Mouse (Mus musculus) embryonic fibroblast, embryonic 13.5 days (primary cell): ENCODE measurements around the gene Umad1. TPM values are rescaled to one million over a fixed set of nuclear protein-coding genes. Genes with fewer than 3 reads are reported as not detected.

Source experiments
- H3K27ac ChIP-seq: 2 replicates; pipeline ENCODE4 v1.5.1; 2012; ENCODE audit warnings: low read length, control low read depth, inconsistent platforms; ENCODE audit not compliant: insufficient read depth
- H3K4me1 ChIP-seq: 2 replicates; pipeline ENCODE4 v1.6.1; 2011; ENCODE audit warnings: low read length; ENCODE audit not compliant: control insufficient read depth, insufficient read depth
- H3K4me3 ChIP-seq: 2 replicates; pipeline ENCODE4 v1.5.1; 2011; ENCODE audit warnings: mild to moderate bottlenecking, control low read depth, low read length; ENCODE audit not compliant: insufficient read depth
- CTCF ChIP-seq: IDR thresholded peaks from 2 replicates; pipeline ENCODE4 v1.5.1; 2011; ENCODE audit warnings: mild to moderate bottlenecking, control low read depth, low read length, moderate library complexity, borderline replicate concordance; ENCODE audit not compliant: insufficient read depth
- POLR2A ChIP-seq: IDR thresholded peaks from 2 replicates; pipeline ENCODE4 v1.6.1; 2011; ENCODE audit warnings: low read depth, mild to moderate bottlenecking, control low read depth, low read length, moderate library complexity
- polyA plus RNA-seq: library from polyadenylated mRNA; stranded (reverse); fragments of >200 nt; gene quantifications from 2 replicates; pipeline ENCODE4 v1.2.4, GENCODE M21; 2011; ENCODE audit warnings: low read depth; ENCODE audit not compliant: missing spikeins, insufficient read length

Umad1 gene
- polyA plus RNA-seq, 1 experiment, result 10.0 TPM

DNA sequence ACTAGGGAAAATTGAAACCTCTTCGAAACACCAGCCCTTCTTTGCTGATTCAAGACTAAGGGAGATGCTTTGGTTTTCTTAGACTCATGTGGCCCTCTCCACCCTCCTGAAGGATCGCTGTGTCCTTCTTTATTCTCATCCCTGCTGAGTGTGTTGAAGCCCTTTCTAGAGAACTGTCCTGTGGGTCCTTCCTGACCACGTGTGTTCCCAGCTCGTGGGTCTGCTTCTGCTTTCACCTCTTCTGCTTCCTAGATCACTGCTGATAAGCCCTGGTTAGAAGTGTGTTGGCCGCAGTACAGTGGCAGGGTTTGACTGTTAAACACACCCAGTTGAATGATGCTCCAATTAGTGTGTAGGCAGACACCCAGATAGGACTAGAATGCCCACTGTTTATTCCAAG, 168.6 kb downstream of the Umad1 start:
- Histone ChIP-seq H3K4me1 (no peaks in the 10 kb centered on the region), H3K27ac (no peak overlapping the region), H3K4me3 (no peak overlapping the region)
- TF ChIP-seq CTCF, result no peak
- no peak for TF ChIP-seq POLR2A

GRCm38 (mm10) chr6:8430610-8431234, 171.6 kb downstream of the Umad1 start:
- no peaks in the 10 kb centered on the region for H3K4me1 ChIP-seq
- TF ChIP-seq POLR2A, result no peak
- no peak for TF ChIP-seq CTCF
- no peak overlapping the region for H3K27ac ChIP-seq

GRCm38 (mm10) chr6:8433179-8433578, 174.1 kb downstream of the Umad1 start:
- no peaks in the 10 kb centered on the region for H3K4me1 ChIP-seq
- no peak overlapping the region for H3K27ac ChIP-seq
- no peak overlapping the region for H3K4me3 ChIP-seq
- no peak for TF ChIP-seq POLR2A
- no peak for TF ChIP-seq CTCF

More at GRCm38 (mm10) chr6:8430610-8431234, 171.6 kb downstream of the Umad1 start:
- H3K4me3 ChIP-seq, result no peak overlapping the region

DNA sequence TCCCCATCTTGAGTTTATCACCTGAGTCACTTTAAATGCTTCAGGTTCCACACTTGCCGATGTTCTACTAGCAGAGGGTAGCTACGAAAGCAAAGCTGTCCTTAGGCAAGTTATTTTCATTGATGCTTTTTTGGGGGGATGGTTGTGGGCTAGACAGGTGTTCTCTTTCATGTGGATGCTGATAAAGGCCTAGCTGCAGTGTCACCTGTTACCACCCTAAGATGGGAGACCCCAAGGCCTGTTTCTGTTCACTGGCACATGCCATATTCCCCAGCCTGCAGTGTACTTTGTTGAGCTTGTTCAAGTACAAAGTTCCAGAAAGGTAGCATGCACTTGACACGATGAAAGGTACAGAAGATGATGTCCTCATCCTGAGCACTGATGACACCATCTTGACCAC, 178.8 kb downstream of the Umad1 start:
- Histone ChIP-seq H3K4me3 (no peak overlapping the region), H3K4me1 (no peaks in the 10 kb centered on the region), H3K27ac (no peak overlapping the region)
- no peak for TF ChIP-seq POLR2A
- no peak for TF ChIP-seq CTCF

DNA sequence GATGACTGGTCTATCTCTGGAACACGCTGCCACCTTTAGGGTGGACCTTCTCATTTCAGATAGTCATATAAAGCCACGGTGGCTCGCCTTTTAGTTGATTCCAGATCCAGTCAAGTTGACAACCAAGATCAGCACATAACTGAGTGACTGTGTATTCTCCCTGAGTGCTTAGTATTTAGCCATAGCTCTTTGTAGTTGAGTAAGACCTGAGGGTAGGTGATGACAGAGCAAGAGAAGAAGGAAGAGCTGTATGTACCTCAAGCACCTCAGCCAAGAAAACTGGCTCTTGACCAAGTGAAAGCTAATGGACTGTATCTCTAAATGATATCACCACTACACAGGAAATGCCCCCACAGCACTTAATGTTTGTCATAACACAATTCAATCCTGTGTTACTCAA, 182.7 kb downstream of the Umad1 start:
- TF ChIP-seq CTCF (no peak), POLR2A (no peak)
- Histone ChIP-seq H3K4me3 (no peak overlapping the region), H3K27ac (no peak overlapping the region), H3K4me1 (no peaks in the 10 kb centered on the region)

- no peak overlapping the region for H3K4me3 ChIP-seq
- H3K27ac ChIP-seq, result no peak overlapping the region
- no peaks in the 10 kb centered on the region for H3K4me1 ChIP-seq
- TF ChIP-seq CTCF, result no peak
- TF ChIP-seq POLR2A, result no peak
Observed at GRCm38 (mm10) chr6:8446786-8447185, 187.7 kb downstream of the Umad1 start.

GRCm38 (mm10) chr6:8455599-8455998, 196.5 kb downstream of the Umad1 start:
- Histone ChIP-seq H3K27ac (no peak overlapping the region), H3K4me1 (no peaks in the 10 kb centered on the region), H3K4me3 (no peak overlapping the region)
- no peak for TF ChIP-seq CTCF
- TF ChIP-seq POLR2A, result no peak

GRCm38 (mm10) chr6:8458596-8458995, 199.5 kb downstream of the Umad1 start:
- H3K4me1 ChIP-seq, result no peaks in the 10 kb centered on the region
- TF ChIP-seq POLR2A (no peak), CTCF (no peak)

DNA sequence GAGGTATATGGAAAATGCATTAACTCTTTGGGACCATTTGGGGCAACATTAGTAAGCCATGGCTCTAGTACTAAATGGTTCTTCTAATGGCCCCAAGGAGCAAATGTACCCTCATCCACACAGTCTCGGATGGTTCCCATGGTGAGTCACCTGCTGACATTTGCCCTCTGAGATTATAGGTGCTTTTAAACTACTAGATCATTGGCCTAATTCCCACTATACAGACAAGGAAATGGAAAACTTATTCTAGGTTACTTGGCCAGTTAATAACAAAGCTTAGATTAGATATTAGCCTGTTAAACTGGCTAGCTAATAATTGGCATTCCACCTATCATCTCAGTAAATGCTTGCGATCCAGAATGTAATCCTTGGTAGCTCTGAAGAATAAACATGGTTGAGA, 203.4 kb downstream of the Umad1 start:
- no peak overlapping the region for H3K4me3 ChIP-seq
- no peaks in the 10 kb centered on the region for H3K4me1 ChIP-seq
- no peak overlapping the region for H3K27ac ChIP-seq
- TF ChIP-seq CTCF, result no peak
- TF ChIP-seq POLR2A, result no peak

More at GRCm38 (mm10) chr6:8458596-8458995, 199.5 kb downstream of the Umad1 start:
- Histone ChIP-seq H3K4me3 (no peak overlapping the region), H3K27ac (no peak overlapping the region)

DNA sequence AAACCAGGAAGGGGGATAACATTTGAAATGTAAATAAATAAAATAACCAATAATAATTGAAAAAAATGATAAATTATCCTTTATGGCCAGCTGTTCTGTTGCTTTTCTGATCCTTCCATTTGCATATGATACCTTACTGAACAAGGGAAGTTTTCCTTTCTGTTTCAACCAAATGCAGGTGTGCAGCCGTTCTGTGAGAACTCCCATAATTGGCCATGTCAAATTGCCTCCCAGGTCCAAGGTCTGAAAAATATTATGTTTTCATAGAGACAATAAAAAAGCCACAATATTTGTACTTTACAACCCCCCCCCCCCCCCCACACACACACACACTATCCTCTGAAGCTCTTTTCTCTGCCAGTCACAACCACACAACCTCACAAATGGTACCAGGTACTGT, 206.3 kb downstream of the Umad1 start:
- H3K27ac ChIP-seq, result no peak overlapping the region
- H3K4me1 ChIP-seq, result no peaks in the 10 kb centered on the region
- H3K4me3 ChIP-seq, result no peak overlapping the region
- TF ChIP-seq POLR2A (no peak), CTCF (no peak)
